Mouse (Mus musculus) T-helper 2 cell (primary cell): ENCODE measurements at regions not wholly inside any gene's neighbourhood (a gene's known extent, or its start where the extent isn't known, plus 50 kb on each side); places are given as distances from the start of the nearest gene placed in this dataset.

Experiments
- in situ Hi-C: fragments of 300-600 bp; cut with MboI, MseI; formaldehyde crosslinking; loops from one replicate; pipeline ENCODE4 v1.15.1; 2025; ENCODE audit warnings: high pct_unique_total_duplicates

GRCm38 (mm10) chr4:7642878-7643590, 595.8 kb downstream of the Car8 start:
- in situ Hi-C loops: no loop called here

DNA sequence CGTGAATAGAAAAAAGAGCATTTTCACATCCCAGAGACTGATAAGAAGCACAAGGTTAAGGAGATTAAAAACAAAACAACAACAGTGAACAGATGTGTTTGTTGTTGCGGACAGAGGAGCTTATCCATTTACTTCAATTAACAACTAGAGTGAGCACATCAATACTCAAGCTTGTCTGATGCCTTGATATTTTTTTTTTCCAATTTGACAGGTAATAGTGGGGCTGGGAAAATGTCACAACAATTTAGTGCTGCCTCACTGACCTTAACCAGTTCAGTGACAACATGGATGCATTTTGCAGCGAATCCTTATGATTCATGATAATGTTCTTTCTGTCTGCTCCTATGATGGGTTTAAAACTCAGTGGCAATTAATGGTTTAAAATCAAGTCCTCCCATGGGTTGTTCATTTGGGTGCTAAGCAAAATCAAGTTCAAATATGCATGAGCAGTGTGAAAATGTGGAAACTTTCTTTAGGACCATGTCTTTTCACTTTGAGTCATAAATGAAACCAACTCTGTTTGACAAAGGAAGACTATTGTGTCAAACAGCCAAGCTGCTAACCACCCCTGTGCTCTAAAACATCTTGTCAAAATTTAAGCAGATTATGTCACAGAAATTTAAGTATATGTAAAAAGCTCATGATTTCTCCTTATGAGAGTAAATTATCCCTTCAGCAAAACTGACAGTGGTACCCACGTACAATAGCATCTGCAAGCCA, 641.0 kb downstream of the Car8 start:
- in situ Hi-C loops: no loop called here

DNA sequence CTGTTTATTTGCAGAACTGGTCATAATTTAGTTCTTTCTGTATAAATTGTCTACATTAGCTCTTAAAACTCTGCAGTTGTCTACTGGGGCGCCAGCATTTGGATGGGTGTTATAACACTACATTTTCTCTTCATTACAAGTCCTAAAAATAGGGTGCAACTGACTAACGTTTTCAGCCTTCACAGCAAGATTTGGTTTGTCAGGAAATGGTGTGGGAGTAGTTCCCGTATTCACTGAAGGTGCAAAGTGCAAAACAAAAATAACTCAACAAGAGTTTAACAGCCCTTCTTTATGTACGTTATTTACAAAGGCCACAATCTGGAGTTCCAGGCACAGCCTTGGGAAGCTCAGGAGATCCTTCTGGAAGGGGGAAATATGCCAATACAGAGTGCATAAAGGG, 642.7 kb downstream of the Car8 start:
- in situ Hi-C loops: no loop called here

- in situ Hi-C loops: no loop called here
Measured at GRCm38 (mm10) chr4:7583851-7584250, 655.0 kb downstream of the Car8 start.

GRCm38 (mm10) chr4:7581931-7582330, 656.9 kb downstream of the Car8 start:
- in situ Hi-C loops: no loop called here

GRCm38 (mm10) chr4:7581220-7581916, 657.5 kb downstream of the Car8 start:
- in situ Hi-C loops: no loop called here

- in situ Hi-C loops: no loop called here
Measured at GRCm38 (mm10) chr4:7580554-7581219, 658.2 kb downstream of the Car8 start.

- in situ Hi-C loops: no loop called here
Measured at GRCm38 (mm10) chr4:7574011-7574410, 664.8 kb downstream of the Car8 start.

- in situ Hi-C loops: no loop called here
Measured at GRCm38 (mm10) chr4:7567687-7568393, 671.0 kb downstream of the Car8 start.

GRCm38 (mm10) chr4:7559867-7560832, 678.7 kb downstream of the Car8 start:
- in situ Hi-C loops: no loop called here

DNA sequence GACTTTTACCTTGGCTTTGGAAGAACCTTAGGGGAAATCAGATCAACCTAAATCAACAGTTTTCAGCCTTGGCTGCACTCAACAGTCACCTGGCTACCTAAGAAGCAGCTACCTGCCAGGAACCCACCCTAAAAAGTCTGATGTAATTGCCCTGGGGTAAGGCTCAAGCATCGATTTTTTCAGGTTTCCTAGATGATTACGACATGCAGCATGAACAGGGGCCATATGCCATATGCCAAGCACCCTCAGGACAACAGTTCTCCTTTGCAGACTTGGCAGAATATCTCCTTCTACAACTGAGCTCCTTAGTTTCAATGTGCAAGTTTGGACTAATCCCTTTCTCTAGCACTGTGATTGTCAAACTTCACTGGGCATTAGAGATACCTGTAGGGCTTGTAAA, 680.1 kb downstream of the Car8 start:
- in situ Hi-C loops: no loop called here

GRCm38 (mm10) chr4:7534301-7534700, 704.5 kb downstream of the Car8 start:
- in situ Hi-C loops: no loop called here

DNA sequence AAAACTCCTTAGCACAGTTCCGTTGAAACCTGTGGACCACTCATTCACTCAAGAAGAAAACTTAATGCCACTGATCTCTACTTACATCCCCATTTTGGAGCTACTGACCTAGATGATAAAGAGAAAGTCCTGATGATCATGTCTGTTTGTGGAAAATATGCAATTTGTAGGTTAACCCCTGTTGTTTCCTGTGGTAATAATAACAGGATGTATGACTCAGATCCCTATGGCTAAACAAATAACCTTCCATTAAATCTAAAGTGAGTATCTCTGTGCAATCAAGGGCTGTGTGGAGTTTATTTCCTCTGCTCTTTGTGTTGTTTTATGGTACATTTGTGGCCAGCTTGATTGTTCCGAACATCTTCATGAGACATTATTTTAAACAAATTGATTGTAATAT, 711.1 kb downstream of the Car8 start:
- in situ Hi-C loops: no loop called here

DNA sequence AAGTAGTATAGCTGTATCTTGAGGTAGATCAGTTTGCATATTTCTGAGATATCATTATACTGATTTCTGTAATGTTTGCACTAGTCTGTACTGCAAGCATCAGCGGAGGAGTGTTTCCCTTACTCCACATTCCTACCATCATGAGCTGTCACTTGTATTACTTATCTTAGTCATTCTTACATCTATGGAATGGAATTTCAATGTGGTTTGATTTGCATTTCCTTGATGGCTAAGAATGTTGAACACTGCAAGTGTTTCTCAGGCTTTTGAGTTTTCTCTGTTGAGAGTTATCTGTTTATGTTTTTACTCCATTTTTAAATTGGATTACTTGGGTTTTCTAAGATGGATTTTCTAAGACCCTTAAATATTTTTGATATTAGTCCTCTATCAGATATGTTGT, 725.8 kb downstream of the Car8 start:
- in situ Hi-C loops: no loop called here

DNA sequence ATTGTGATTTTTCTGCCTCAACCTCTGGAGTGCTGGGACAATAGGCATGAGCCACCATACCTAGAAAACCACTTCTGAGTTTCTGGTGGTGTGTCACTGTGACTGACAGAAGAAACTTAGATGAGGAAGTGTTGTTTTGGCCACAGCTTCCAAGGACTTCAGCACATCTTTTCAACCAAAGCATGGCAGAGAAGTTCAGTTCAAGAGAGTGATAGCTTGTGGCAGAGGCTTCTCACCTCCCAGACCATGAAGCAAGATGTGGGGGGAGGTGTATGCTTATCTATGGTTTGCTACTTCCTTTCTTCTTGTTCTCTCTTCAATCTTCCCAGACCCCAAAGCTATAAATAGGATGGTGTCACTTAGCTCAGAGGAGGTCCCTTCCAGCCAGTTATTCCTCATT, 753.3 kb downstream of the Car8 start:
- in situ Hi-C loops: no loop called here

GRCm38 (mm10) chr4:7455130-7455529, 783.7 kb downstream of the Car8 start:
- in situ Hi-C loops: no loop called here

- in situ Hi-C loops: no loop called here
Measured at GRCm38 (mm10) chr4:7452678-7453077, 786.2 kb downstream of the Car8 start.

GRCm38 (mm10) chr4:7450991-7451390, 787.9 kb downstream of the Car8 start:
- in situ Hi-C loops: no loop called here

DNA sequence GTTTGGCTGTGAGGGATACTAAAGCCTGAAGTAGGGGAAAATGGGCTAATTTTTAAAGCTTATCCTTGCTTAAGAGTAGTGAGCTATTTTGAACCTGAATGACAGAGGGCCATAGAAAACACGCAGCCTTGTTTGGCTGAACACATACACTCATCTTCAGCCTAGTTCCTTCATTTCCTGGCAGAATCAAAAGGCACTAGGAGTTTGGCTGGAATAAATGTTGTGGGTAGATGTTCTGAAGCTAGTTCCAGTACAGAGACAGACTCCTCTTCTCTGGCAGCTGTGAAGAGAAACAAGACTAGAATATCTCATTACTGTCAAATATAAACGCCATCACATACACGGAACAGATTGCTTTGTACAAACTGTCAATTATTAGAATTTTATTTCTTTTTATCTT, 809.5 kb downstream of the Car8 start:
- in situ Hi-C loops: no loop called here

DNA sequence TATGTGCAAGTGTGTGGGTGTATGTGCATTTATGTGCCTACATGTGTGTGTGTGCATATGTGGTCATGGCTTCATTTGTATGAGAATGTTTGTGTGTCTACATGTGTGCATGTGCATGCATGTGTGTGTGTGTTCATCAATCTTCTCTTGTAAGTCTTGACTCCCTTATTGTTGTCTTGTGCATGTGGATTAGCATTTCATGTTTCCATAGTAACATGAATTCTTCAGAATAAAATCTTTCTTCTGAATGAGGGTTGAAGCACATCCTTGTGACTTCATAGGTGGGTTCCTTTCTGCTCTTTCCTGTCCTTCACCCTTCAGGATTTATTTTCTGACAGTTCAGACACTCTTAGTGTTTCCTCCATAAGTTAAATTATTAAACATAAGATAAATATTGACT, 814.8 kb downstream of the Car8 start:
- in situ Hi-C loops: no loop called here
